Mouse (Mus musculus) adrenal gland, postnatal 10 days (tissue): Measurements from ENCODE around the gene Dagla. TPM values are rescaled to one million over a fixed set of nuclear protein-coding genes. Genes with fewer than 3 reads are reported as not detected.

Experiments
- DNase-seq: peaks from one replicate; pipeline ENCODE4 v3.0.0; 2021; ENCODE audit warnings: mixed read lengths
- long read RNA-seq, 2 experiments: library from polyadenylated mRNA; stranded (forward); transcript quantifications; one replicate each; pipeline ENCODE4 v2.0.0; 2021
- total RNA-seq, 2 experiments: library from RNA; stranded (reverse); gene quantifications; 2 replicates each; pipeline ENCODE4 v1.2.3; 2021

Dagla gene
- 1 to 10 TPM; 6.3 to 8.4 TPM for total RNA-seq
- long read RNA-seq, experiment 1, result 0 reads
- long read RNA-seq, experiment 2, full-length matches to known transcripts, result 1 of 4 reads
- long read RNA-seq, experiment 2, partial matches to known transcripts, result 1 of 4 reads
- long read RNA-seq, experiment 2, other reads (novel, unspliced or antisense), result 2 of 4 reads

DNA sequence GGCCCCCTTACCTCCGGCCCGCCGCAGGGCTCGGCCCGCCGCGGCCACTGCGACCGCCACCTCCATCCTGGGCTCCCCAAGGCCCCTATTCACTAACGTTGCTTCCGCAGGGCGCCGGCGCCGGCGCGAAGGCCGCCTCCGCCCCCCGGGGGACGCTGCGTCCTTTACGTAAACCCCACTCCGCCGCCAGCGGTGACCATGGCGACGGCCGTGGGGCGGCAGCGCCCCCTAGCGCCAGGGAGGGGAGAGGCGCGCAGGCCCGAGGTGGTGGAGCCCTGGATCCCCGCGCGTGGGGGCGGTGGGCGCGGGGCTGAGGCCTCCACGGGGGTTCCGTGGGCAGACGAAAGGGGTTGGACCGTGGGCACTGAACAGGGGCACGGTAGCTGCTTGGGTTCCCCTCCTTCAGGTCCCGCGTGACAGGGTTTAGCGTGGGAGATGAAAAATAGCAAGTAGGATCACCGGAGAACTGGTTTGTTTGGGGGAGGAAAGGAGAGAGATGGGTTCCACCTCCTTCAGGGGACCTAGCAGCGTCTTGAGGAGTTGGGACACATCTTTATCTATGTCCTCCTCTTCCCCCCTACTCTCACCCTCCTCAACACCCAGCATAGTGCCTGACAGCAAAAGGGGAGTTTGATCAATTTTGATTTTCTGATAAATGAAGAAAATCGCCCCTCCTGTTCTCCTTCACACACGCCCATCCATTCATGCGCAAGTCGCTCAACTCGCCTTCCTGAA is at the start of gene Dagla:
TSS of gene Dagla (minus strand) at position 68 of the 735 bp plus-strand sequence.
- peak; percentile 91 for DNase-seq

DNA sequence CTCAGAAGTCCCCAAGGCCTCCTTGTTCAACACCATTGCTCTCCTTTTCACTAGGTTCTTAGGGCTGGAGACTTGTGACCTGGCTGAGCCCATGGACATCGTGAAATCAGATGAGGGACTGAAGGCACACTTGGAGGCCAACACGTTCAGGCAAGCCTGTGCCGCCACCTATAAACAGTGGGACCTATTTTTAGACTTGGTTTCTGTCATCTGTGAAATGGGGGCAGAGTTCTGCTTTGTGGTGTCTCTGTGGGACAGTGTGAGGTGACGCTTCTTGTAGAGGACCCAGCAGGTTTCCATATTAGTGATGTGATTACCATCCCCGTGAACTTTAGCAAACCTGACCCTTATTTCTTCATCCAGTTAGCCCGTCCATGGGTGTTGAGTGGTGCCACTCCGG is 47.5 kb upstream of the Dagla start:
- no peak for DNase-seq

DNA sequence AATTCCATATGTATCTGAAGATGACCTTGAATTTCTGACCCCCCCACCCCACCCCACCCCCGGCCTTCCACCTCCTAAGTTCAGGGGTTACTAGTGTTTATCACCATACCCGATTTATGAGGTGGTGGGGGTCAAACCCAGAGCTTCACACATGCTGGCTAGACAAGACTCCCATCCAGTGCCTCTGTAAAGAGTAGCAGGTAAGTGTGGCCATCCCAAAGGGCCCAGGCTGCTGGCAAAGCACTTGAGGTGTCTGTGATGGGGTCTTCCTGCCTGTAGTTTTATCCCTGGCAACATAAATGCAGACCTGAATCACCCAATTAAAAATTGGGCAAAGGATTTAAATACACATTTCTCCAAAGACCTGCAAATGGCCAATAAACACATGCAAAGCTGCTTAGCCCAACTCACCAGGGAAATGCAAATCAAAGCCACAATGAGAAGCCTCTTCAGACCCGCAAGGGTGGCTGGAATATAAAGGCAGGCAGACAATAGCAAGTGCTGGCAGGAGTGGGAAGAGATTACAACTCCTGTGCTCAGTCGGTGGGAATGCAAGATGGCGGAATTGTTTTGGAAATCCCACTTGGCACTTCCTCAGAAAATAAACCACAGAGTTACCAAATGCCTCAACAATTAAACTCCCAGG is 43.1 kb upstream of the Dagla start:
- no peak for DNase-seq

- no peak for DNase-seq
These were observed 41.0 kb upstream of the Dagla start for GRCm38 (mm10) chr19:10345696-10346095.

DNA sequence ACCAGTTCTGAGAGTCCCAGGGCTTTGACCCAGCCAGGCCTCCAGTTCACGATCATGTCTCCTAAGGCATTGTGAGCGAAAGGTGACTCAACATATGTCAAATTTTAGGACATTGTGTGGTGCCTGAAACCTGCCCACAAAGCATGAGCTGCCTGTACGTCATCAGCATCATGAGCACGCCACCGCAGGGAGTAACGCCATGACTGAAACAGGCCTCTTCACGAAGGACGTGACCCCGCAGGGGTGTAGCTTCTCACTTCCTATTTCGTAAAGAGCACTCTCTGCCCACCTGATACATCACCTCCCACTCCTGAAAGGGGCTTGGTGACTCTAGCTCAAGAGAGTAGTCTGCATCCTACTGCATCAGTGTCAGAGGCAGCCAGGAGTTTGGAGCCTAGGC is 39.2 kb upstream of the Dagla start:
- DNase-seq, result no peak

GRCm38 (mm10) chr19:10341817-10342439 is 37.3 kb upstream of the Dagla start:
- DNase-seq, result peak; percentile 89

GRCm38 (mm10) chr19:10341152-10341551 is 36.5 kb upstream of the Dagla start:
- peak; percentile 73 for DNase-seq

DNA sequence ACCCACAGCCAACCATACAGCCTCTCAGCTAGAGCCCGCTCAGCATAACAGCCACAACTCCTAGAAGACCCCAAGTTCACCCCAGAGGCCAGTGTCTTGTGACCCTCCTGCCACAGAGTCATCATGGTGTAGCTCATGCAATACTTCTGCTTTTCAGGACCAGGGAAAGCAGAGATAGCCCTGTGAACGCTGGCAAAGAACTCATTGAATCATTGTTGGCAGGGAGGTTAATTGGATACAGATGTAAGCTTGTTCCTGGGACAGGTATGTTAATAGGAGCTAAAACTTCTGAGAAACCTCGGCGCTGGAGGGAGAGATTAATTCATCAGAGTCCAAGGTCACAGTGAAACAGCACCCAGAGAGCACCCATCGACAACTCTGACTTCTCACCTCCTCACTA is 36.0 kb upstream of the Dagla start:
- no peak for DNase-seq

- DNase-seq, result no peak
These were observed 34.6 kb upstream of the Dagla start for GRCm38 (mm10) chr19:10339271-10339670.

DNA sequence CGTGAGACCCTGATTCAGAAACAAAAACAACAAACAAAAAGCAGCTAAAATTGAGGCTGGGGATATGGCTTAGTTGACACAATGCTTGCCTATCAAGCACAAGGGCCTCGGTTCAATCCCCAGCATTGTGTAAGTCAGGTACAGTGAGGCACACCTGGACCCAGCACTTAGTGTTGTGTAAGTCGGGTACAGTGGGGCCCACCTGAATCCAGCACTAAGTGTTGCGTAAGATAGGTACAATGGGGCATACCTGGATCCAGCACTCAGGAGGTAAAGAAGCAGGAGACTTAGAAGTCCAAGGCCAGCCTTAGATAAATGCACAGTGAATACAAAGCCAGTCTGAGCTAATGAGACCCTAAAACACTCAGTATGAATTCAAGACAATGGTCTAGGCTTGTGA is 34.0 kb upstream of the Dagla start:
- no peak for DNase-seq

GRCm38 (mm10) chr19:10334467-10334866 is 29.8 kb upstream of the Dagla start:
- DNase-seq, result no peak

DNA sequence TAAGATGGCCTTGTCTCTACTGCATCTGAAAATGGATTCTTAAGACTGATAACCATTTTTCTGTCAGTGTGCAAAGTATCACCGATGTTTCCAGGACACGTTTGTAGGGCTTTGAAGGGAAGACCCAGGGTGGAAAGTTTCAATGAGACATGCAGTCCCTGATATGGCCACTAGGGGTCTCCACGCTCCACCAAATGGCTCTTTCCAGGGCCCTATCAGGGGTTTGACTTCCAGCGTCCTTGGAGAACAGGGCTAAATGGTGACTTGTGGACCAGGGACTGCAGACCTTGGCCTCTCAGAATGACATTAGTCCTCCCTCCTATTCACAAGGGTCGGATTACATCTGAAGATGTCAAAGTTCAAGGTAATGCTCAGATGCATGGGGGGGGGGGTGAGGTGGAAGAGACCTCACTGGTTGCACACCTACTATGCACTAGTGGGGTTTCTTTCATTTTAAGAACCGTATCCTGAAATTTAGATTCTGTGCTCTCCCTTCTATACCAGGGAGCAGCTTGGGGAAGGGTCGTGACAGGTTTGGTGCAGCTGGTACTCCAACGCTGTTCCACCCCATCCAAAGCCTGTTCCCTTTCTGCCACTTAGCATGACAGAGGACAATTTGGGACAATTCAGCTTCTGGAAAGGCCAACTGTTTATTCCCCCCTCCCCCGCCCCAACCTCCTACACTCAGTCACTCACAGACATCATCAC is 29.0 kb upstream of the Dagla start:
- DNase-seq, result peak; percentile 79

DNA sequence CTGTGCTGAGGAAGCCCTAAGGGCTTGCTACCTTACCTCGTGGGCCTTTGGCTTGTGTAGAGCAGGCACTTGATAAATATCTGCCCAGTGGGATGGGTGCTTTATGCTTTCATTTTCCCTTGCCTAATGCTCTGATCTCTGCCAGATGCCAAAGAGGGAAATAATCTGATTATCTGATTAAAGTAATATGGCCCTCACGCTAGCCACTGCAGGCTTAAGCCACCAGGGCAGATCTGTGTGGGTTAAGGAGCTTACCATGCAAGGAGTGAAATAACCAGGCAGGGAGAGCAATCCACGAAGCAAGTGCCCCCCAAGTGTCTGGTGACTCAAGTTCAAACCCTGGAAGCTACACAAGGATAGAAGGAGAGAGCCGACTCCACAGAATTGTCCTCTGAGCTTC is 27.0 kb upstream of the Dagla start:
- no peak for DNase-seq

GRCm38 (mm10) chr19:10329033-10329432 is 24.4 kb upstream of the Dagla start:
- no peak for DNase-seq

GRCm38 (mm10) chr19:10326609-10327008 is 21.9 kb upstream of the Dagla start:
- no peak for DNase-seq

- no peak for DNase-seq
These were observed 19.2 kb upstream of the Dagla start for GRCm38 (mm10) chr19:10323860-10324259.

DNA sequence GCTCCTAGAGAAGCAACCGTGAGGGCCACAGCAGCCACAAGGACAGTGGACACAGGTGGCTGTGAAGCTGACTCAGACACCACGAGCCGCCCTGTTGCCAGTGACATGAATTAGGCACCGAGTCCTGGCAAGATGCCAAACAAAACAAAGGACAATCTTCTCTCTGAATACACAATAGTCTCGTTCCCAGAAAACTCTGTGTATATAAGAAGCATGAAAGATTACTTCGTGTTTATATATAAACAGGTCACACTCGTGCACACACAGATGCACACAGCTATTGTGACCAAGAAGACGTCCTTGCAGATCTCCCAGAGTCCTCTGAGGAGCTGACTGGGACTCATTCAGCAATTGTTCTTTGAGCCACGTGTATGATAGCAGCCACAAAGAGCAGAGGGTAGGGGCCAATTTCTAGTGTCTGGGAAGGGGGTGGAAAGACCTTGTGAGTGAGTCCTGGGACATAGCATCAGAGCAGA is 18.7 kb upstream of the Dagla start:
- DNase-seq, result peak; percentile 60

- DNase-seq, result no peak
These were observed 13.1 kb upstream of the Dagla start for GRCm38 (mm10) chr19:10317795-10318194.

GRCm38 (mm10) chr19:10317358-10317757 is 12.7 kb upstream of the Dagla start:
- no peak for DNase-seq

DNA sequence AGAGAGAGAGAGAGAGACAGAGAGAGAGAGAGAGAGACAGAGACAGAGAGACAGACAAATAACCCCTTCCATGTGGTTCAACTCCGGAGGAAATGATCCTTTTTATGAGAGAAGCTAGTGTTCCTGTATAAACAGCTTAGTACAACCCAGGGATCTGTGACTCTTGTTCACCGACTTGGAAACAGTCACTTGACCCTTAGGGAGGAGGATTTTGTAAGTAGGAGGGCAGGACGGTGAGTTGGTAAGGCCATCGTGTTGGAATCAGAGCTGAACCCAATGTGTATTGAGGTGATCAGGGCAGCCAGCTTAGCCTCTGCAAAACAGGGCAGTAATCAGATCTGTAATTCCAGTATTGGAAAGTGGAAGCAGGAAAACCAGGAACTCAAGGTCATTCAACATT is 12.3 kb upstream of the Dagla start:
- DNase-seq, result no peak

DNA sequence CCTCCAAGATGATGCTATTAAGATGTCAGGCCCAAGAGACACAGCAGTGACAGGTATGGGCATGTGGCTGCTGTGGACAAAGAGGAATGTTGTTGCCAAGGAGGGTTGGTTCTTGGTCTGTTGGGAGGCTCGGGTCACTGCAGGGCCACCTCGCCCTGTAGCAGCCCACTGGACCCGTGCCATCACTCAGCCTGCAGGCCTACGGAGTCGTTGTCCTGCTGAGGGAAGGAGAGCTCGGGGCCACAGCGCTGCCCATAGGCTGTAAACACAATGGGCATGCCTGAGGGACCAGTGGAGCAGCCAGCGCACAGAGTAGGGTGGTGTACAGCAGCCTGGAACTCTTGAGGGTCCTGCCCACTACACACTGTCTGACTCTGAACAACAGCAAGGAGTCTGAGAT is 7.4 kb upstream of the Dagla start:
- peak; percentile 56 for DNase-seq

- DNase-seq, result no peak
These were observed 4.3 kb upstream of the Dagla start for GRCm38 (mm10) chr19:10308990-10309389.
